Mouse (Mus musculus) liver, embryonic 12.5 days (tissue): Measurements from ENCODE around the gene Ssx2ip. TPM values are rescaled to one million over a fixed set of nuclear protein-coding genes. Genes with fewer than 3 reads are reported as not detected.

Source experiments
- ATAC-seq: fragments of 200-750 bp; cut with Nextera tagmentation; 2 replicates; pipeline ENCODE4 v1.8.0; 2017; ENCODE audit warnings: moderate number of reproducible peaks, mild to moderate bottlenecking, moderate library complexity
- H3K27ac ChIP-seq: fragments of 300-500 bp; sonication (generic); 2 replicates; pipeline ENCODE4 v1.5.1; 2016; ENCODE audit warnings: mild to moderate bottlenecking
- H3K27me3 ChIP-seq: fragments of 300-500 bp; sonication (generic); replicated peaks from 2 replicates; pipeline ENCODE4 v1.6.1; 2016; ENCODE audit warnings: mild to moderate bottlenecking, moderate library complexity
- H3K36me3 ChIP-seq: fragments of 300-500 bp; sonication (generic); 2 replicates; pipeline ENCODE4 v1.6.1; 2016; ENCODE audit warnings: mild to moderate bottlenecking, moderate library complexity
- H3K4me1 ChIP-seq: fragments of 300-500 bp; sonication (generic); 2 replicates; pipeline ENCODE4 v1.6.1; 2016
- H3K4me2 ChIP-seq: fragments of 300-500 bp; sonication (generic); 2 replicates; pipeline ENCODE4 v1.6.1; 2016; ENCODE audit warnings: mild to moderate bottlenecking, moderate library complexity
- H3K4me3 ChIP-seq: fragments of 300-500 bp; sonication (generic); 2 replicates; pipeline ENCODE4 v1.5.1; 2016; ENCODE audit warnings: mild to moderate bottlenecking, moderate library complexity
- H3K9ac ChIP-seq: fragments of 300-500 bp; sonication (generic); 2 replicates; pipeline ENCODE4 v1.6.1; 2016; ENCODE audit warnings: mild to moderate bottlenecking, moderate library complexity
- H3K9me3 ChIP-seq: fragments of 300-500 bp; sonication (generic); replicated peaks from 2 replicates; pipeline ENCODE4 v1.6.1; 2016; ENCODE audit warnings: mild to moderate bottlenecking, moderate library complexity
- WGBS: fragments of 180-500 bp; shearing (Covaris S2); methylation state at CpG from one replicate; pipeline ENCODE4 v1.1.7; 2016; ENCODE audit not compliant: insufficient replicate concordance; 5-methylcytosine and 5-hydroxymethylcytosine counted together
- polyA plus RNA-seq: library from polyadenylated mRNA; unstranded; fragments of >200 nt; fragmentation: Nextera tagmentation; extraction: Ambion mirVana; gene quantifications from 2 replicates; pipeline ENCODE4 v1.2.1, GENCODE M21; 2016

Ssx2ip gene
- polyA plus RNA-seq, 1 experiment from 2014 or later, result 157 TPM

- H3K4me2 ChIP-seq, result peak overlapping the region; percentile 1; the same call in 1 of the 2 replicates
- WGBS, result 36% methylated on average over 9 of the region's 9 CpGs
- H3K36me3 ChIP-seq, result no peaks in the 10 kb centered on the region
- H3K4me1 ChIP-seq, result peaks cover 71% of the 10 kb centered on the region
- 0 out of 2 replicates have a peak, but pooled peaks cover 3% of the 10 kb centered on the region for H3K27me3 ChIP-seq
- no peaks in the 10 kb centered on the region for H3K9me3 ChIP-seq
- no peak overlapping the region for H3K9ac ChIP-seq
- ATAC-seq, result no peak
- H3K27ac ChIP-seq, result peak overlapping the region; percentile 49; the same call in 1 of the 2 replicates
- H3K4me3 ChIP-seq, result no peak overlapping the region
Measured at GRCm38 (mm10) chr3:146379740-146380466, 24.5 kb upstream of the Ssx2ip start.

GRCm38 (mm10) chr3:146380874-146381273 is 23.6 kb upstream of the Ssx2ip start:
- ATAC-seq, result no peak

GRCm38 (mm10) chr3:146381471-146381870 is 23.0 kb upstream of the Ssx2ip start:
- no peak for ATAC-seq
- 0 out of 2 replicates have a peak, but pooled peaks cover 3% of the 10 kb centered on the region for H3K27me3 ChIP-seq
- no peaks in the 10 kb centered on the region for H3K36me3 ChIP-seq
- no peak overlapping the region for H3K4me2 ChIP-seq
- no peak overlapping the region for H3K27ac ChIP-seq
- peaks cover 55% of the 10 kb centered on the region for H3K4me1 ChIP-seq
- 79% methylated on average over 9 of the region's 9 CpGs for whole genome bisulfite sequencing
- no peak overlapping the region for H3K9ac ChIP-seq
- H3K4me3 ChIP-seq, result no peak overlapping the region
- H3K9me3 ChIP-seq, result no peaks in the 10 kb centered on the region

More at GRCm38 (mm10) chr3:146380874-146381273, 23.6 kb upstream of the Ssx2ip start:
- WGBS, result 93% methylated on average over 2 of the region's 2 CpGs
- Histone ChIP-seq H3K4me3 (no peak overlapping the region), H3K9me3 (no peaks in the 10 kb centered on the region), H3K27ac (no peak overlapping the region), H3K9ac (no peak overlapping the region), H3K36me3 (no peaks in the 10 kb centered on the region), H3K27me3 (0 out of 2 replicates have a peak, but pooled peaks cover 3% of the 10 kb centered on the region), H3K4me1 (peaks cover 61% of the 10 kb centered on the region), H3K4me2 (no peak overlapping the region)

GRCm38 (mm10) chr3:146386800-146387199 is 17.6 kb upstream of the Ssx2ip start:
- 64% methylated on average over 3 of the region's 3 CpGs for WGBS

GRCm38 (mm10) chr3:146392656-146393321 is 11.7 kb upstream of the Ssx2ip start:
- Histone ChIP-seq H3K9ac (peak overlapping the region; percentile 23), H3K4me1 (peaks cover 72% of the 10 kb centered on the region), H3K27ac (peak overlapping the region; percentile 85), H3K27me3 (no peaks in the 10 kb centered on the region), H3K4me2 (peak overlapping the region; percentile 63), H3K9me3 (no peaks in the 10 kb centered on the region; the same call in 1 of the 2 replicates), H3K36me3 (no peaks in the 10 kb centered on the region), H3K4me3 (peak overlapping the region; percentile 22)
- ATAC-seq, result peak; percentile 83
- 50% methylated on average over 19 of the region's 19 CpGs for WGBS

More at GRCm38 (mm10) chr3:146386800-146387199, 17.6 kb upstream of the Ssx2ip start:
- Histone ChIP-seq H3K4me1 (peaks cover 29% of the 10 kb centered on the region), H3K27me3 (0 out of 2 replicates have a peak, but pooled peaks cover 3% of the 10 kb centered on the region), H3K36me3 (no peaks in the 10 kb centered on the region), H3K27ac (no peak overlapping the region), H3K9me3 (no peaks in the 10 kb centered on the region; the same call in 1 of the 2 replicates), H3K9ac (no peak overlapping the region), H3K4me3 (no peak overlapping the region), H3K4me2 (no peak overlapping the region)
- ATAC-seq, result no peak

GRCm38 (mm10) chr3:146393641-146394100 is 10.8 kb upstream of the Ssx2ip start:
- peak overlapping the region; percentile 85 for H3K27ac ChIP-seq
- peak overlapping the region; percentile 63 for H3K4me2 ChIP-seq
- H3K9me3 ChIP-seq, result no peaks in the 10 kb centered on the region; the same call in 1 of the 2 replicates
- H3K27me3 ChIP-seq, result no peaks in the 10 kb centered on the region
- peak overlapping the region; percentile 22 for H3K4me3 ChIP-seq
- peak overlapping the region; percentile 23 for H3K9ac ChIP-seq
- 16% methylated on average over 7 of the region's 7 CpGs for WGBS
- ATAC-seq, result peak; percentile 90
- H3K4me1 ChIP-seq, result peaks cover 75% of the 10 kb centered on the region
- H3K36me3 ChIP-seq, result no peaks in the 10 kb centered on the region

- Histone ChIP-seq H3K9ac (no peak overlapping the region), H3K4me2 (no peak overlapping the region), H3K9me3 (no peaks in the 10 kb centered on the region), H3K27ac (peak overlapping the region; percentile 32), H3K4me3 (no peak overlapping the region), H3K36me3 (no peaks in the 10 kb centered on the region), H3K27me3 (no peaks in the 10 kb centered on the region), H3K4me1 (peaks cover 59% of the 10 kb centered on the region)
- no peak for ATAC-seq
- 79% methylated on average over 6 of the region's 6 CpGs for WGBS
Measured at GRCm38 (mm10) chr3:146396256-146396655, 8.2 kb upstream of the Ssx2ip start.

- WGBS, result 73% methylated on average over 1 of the region's 1 CpGs
- Histone ChIP-seq H3K36me3 (no peaks in the 10 kb centered on the region), H3K9me3 (no peaks in the 10 kb centered on the region), H3K27ac (no peak overlapping the region), H3K4me1 (peaks cover 52% of the 10 kb centered on the region), H3K9ac (no peak overlapping the region), H3K4me3 (no peak overlapping the region), H3K4me2 (no peak overlapping the region), H3K27me3 (no peaks in the 10 kb centered on the region)
- no peak for ATAC-seq
Measured at GRCm38 (mm10) chr3:146396934-146397333, 7.5 kb upstream of the Ssx2ip start.

- WGBS, result 73% methylated on average over 4 of the region's 4 CpGs
- peaks cover 43% of the 10 kb centered on the region for H3K4me1 ChIP-seq
- H3K4me2 ChIP-seq, result no peak overlapping the region
- H3K9me3 ChIP-seq, result no peaks in the 10 kb centered on the region
- H3K27ac ChIP-seq, result no peak overlapping the region
- no peaks in the 10 kb centered on the region for H3K27me3 ChIP-seq
- no peaks in the 10 kb centered on the region for H3K36me3 ChIP-seq
- H3K9ac ChIP-seq, result no peak overlapping the region
- H3K4me3 ChIP-seq, result no peak overlapping the region
- ATAC-seq, result no peak
Measured at GRCm38 (mm10) chr3:146397847-146398246, 6.6 kb upstream of the Ssx2ip start.

GRCm38 (mm10) chr3:146399203-146399602 is 5.2 kb upstream of the Ssx2ip start:
- H3K27ac ChIP-seq, result no peak overlapping the region
- no peaks in the 10 kb centered on the region for H3K36me3 ChIP-seq
- WGBS, result 77% methylated on average over 5 of the region's 5 CpGs
- no peak for ATAC-seq
- no peak overlapping the region for H3K4me3 ChIP-seq
- H3K9me3 ChIP-seq, result no peaks in the 10 kb centered on the region
- no peaks in the 10 kb centered on the region for H3K27me3 ChIP-seq
- H3K9ac ChIP-seq, result no peak overlapping the region
- H3K4me2 ChIP-seq, result no peak overlapping the region
- peaks cover 37% of the 10 kb centered on the region for H3K4me1 ChIP-seq

GRCm38 (mm10) chr3:146403770-146404169 is 672 bp upstream of the Ssx2ip start:
- H3K4me1 ChIP-seq, result peaks cover 47% of the 10 kb centered on the region
- no peak for ATAC-seq
- peak overlapping the region; percentile 88 for H3K4me2 ChIP-seq
- WGBS, result 48% methylated on average over 3 of the region's 3 CpGs
- H3K4me3 ChIP-seq, result peak overlapping the region; percentile 94
- no peaks in the 10 kb centered on the region for H3K27me3 ChIP-seq
- peak overlapping the region; percentile 99 for H3K9ac ChIP-seq
- peaks cover 29% of the 10 kb centered on the region for H3K36me3 ChIP-seq
- no peaks in the 10 kb centered on the region for H3K9me3 ChIP-seq
- H3K27ac ChIP-seq, result peak overlapping the region; percentile 97
